ENCODE assay signal across 9 mouse cellular contexts in genomic region chr1:46022262-46022661, GRCm38 (mm10). TPM values are rescaled to one million over a fixed set of nuclear protein-coding genes. Genes with fewer than 3 reads are reported as not detected.
DNase-seq lines count a peak whose midpoint lies in the region; ATAC-seq lines count a peak whose summit lies in the region.
"Had no signal": no experiment of that assay in that cellular context is flagged by ENCODE, and none has a peak within 500 bp of the region (broad histone marks: within the 10 kb centered on the region; RNA-seq: fewer than 3 reads in every experiment).

No protein-coding gene starts in this region.

- peak; percentile 7 for DNase-seq in cerebellum, adult 8-10 months
- no peak for DNase-seq in cerebellum, adult 11-12 months
- DNase-seq in neural tube, embryonic 10.5 days (ENCODE audit: extremely low spot score, low spot score): no peak
- peak; percentile 26 for DNase-seq in layer of hippocampus, adult 9-10 months (ENCODE audit: low spot score)
- no peak for DNase-seq in T-cell, adult 2 months (ENCODE audit: low spot score)

- no peaks in the 10 kb centered on the region for H3K4me1 ChIP-seq in neural tube, embryonic 14.5 days (ENCODE audit: control insufficient read depth, insufficient read depth, low read length)
- H3K4me1 ChIP-seq in forebrain, embryonic 15.5 days: no peaks in the 10 kb centered on the region
- H3K4me1 ChIP-seq in neural tube, embryonic 15.5 days: no peaks in the 10 kb centered on the region

- peak; percentile 75; the same call in 1 of the 2 replicates for ATAC-seq in neural tube, embryonic 14.5 days (ENCODE audit: low read depth)
- ATAC-seq in forebrain, embryonic 15.5 days (replicated peaks): peak; percentile 68; the same call in 1 of the 2 replicates
- peak; percentile 77; the same call in 1 of the 2 replicates for ATAC-seq in neural tube, embryonic 15.5 days (ENCODE audit: low FRiP score)

- no peaks in the 10 kb centered on the region for H3K9me3 ChIP-seq in neural tube, embryonic 14.5 days (ENCODE audit: control insufficient read depth, low read length)
- no peaks in the 10 kb centered on the region for H3K9me3 ChIP-seq in forebrain, embryonic 15.5 days
- no peaks in the 10 kb centered on the region for H3K9me3 ChIP-seq in neural tube, embryonic 15.5 days (replicated peaks)

- H3K27me3 ChIP-seq in neural tube, embryonic 14.5 days (ENCODE audit: control insufficient read depth, insufficient read depth, low read length): no peaks in the 10 kb centered on the region
- no peaks in the 10 kb centered on the region for H3K27me3 ChIP-seq in forebrain, embryonic 15.5 days
- no peaks in the 10 kb centered on the region for H3K27me3 ChIP-seq in neural tube, embryonic 15.5 days (replicated peaks)

- no peak overlapping the region for H3K9ac ChIP-seq in neural tube, embryonic 14.5 days (replicated peaks; ENCODE audit: low read depth, low read length)
- H3K9ac ChIP-seq in forebrain, embryonic 15.5 days (replicated peaks): no peak overlapping the region
- no peak overlapping the region for H3K9ac ChIP-seq in neural tube, embryonic 15.5 days (replicated peaks)

- no peak overlapping the region for H3K27ac ChIP-seq in neural tube, embryonic 14.5 days (ENCODE audit: low read depth, low read length)
- no peak overlapping the region for H3K27ac ChIP-seq in forebrain, embryonic 15.5 days (replicated peaks)
- H3K27ac ChIP-seq in neural tube, embryonic 15.5 days (replicated peaks): no peak overlapping the region
- H3K27ac ChIP-seq: macrophage had no signal

- 38% methylated on average over 2 of the region's 2 CpGs for WGBS in neural tube, embryonic 14.5 days
- WGBS in forebrain, embryonic 15.5 days: 27% methylated on average over 2 of the region's 2 CpGs
- WGBS in neural tube, embryonic 15.5 days: 37% methylated on average over 2 of the region's 2 CpGs

- H3K4me2 ChIP-seq in neural tube, embryonic 14.5 days (ENCODE audit: low read depth, low read length): no peak overlapping the region
- no peak overlapping the region for H3K4me2 ChIP-seq in forebrain, embryonic 15.5 days (replicated peaks)
- no peak overlapping the region for H3K4me2 ChIP-seq in neural tube, embryonic 15.5 days

- no peak overlapping the region for H3K4me3 ChIP-seq in neural tube, embryonic 14.5 days (ENCODE audit: low read depth, low read length)
- H3K4me3 ChIP-seq in forebrain, embryonic 15.5 days: no peak overlapping the region
- no peak overlapping the region for H3K4me3 ChIP-seq in neural tube, embryonic 15.5 days (replicated peaks)

- no peaks in the 10 kb centered on the region for H3K36me3 ChIP-seq in neural tube, embryonic 14.5 days (ENCODE audit: control insufficient read depth, insufficient read depth, low read length)
- no peaks in the 10 kb centered on the region for H3K36me3 ChIP-seq in forebrain, embryonic 15.5 days
- H3K36me3 ChIP-seq in neural tube, embryonic 15.5 days: no peaks in the 10 kb centered on the region

RNA-seq across cellular contexts. Expression of gene Dnah7b, which starts 43.9 kb away (rescaled TPM):
- 4.5 and 6.8 TPM in 2 replicates for polyA plus RNA-seq in neural tube, embryonic 14.5 days (2014; fragmentation: Nextera tagmentation; extraction: Ambion mirVana)
- 1.4 and 1.7 TPM in 2 replicates for polyA plus RNA-seq in forebrain, embryonic 15.5 days (2015; fragmentation: Nextera tagmentation; extraction: Ambion mirVana)
- polyA plus RNA-seq in neural tube, embryonic 15.5 days (2015; fragmentation: Nextera tagmentation; extraction: Ambion mirVana): 2.8 and 4.0 TPM in 2 replicates
- polyA plus RNA-seq: macrophage had no signal

Comparison
In these comparisons a context has a peak if more than half of its experiments do, and no peak if none do; other contexts are left out.
1. DNase-seq: peak in cerebellum, adult 8-10 months (single experiment) and layer of hippocampus, adult 9-10 months (single experiment); none in cerebellum, adult 11-12 months (single experiment), neural tube, embryonic 10.5 days (single experiment) and T-cell, adult 2 months (single experiment).
2. Peak in every context shown above with its lines, with median percentiles within 50 percentile points of each other: ATAC-seq.